Mouse (Mus musculus): ENCODE results near the gene Tmem150c. TPM values are rescaled to one million over a fixed set of nuclear protein-coding genes. Genes with fewer than 3 reads are reported as not detected.

Gene Tmem150c
- 0.04 and 0.28 TPM in 2 replicates for polyA plus RNA-seq (2012; rRNA removed; ENCODE audit: low replicate concordance)

DNA sequence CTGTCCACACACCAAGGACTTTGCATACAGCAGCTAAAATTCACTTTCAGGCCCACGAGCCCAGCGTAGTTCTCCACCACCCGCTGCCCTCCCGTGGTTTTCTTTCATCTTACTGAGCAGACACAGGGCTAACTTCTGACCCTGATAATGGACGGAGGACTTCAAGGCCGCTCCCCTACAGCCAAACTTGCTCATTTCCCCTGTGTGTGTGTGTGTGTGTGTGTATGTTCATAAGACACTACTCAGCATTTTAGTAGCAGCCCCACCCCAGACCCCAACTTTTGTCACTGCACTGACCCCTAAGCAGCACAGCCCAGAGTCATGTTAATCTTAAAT is at the start of gene Tmem150c:
Tmem150c (minus strand) TSS at position 171 of the 336 bp plus-strand sequence.

DNA sequence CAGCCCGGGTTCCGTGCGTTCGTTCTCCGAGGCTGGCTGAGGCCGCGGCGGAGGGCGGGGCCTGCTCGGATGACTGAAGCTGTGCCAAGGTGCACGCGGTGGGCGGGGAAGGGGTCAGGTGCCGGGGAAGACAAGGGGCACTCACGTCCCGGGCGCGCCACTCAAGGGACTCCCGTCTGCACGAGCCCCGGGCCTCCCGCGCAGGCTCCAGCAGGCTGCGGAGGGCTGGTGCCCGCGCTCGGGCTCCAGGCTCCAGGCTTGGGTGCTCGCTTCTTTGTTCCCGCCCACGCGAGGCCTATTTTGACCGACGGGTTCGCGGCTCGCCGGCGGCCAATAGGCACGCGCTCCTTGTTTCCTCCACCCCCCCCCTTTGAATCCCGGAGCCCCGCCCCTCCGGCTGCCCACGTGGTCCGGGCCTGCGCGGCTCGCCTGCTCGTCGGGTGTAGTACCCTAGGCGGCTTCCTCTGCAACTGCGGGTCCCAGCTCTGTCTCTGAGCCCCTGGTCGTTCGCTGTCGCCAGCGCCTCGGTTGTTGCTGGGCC is 119.9 kb downstream of the Tmem150c start, which contains the start of the genes Hnrnpdl and Enoph1:
Hnrnpdl (minus strand) TSS at position 63 of the 541 bp plus-strand sequence.
Enoph1 (plus strand) TSS at position 384 of the 541 bp plus-strand sequence.

Other genes with a start within 250 kb of the Tmem150c start
- 7.6 and 24.9 TPM in 2 replicates for gene Hnrnpd, start 180.9 kb downstream of the Tmem150c start, polyA plus RNA-seq (2012; rRNA removed; ENCODE audit: low replicate concordance)
- 0.80 and 2.6 TPM in 2 replicates for gene 4930524J08Rik, start 180.7 kb downstream of the Tmem150c start, polyA plus RNA-seq (2012; rRNA removed; ENCODE audit: low replicate concordance)
- gene Hnrnpdl, start 120.1 kb downstream of the Tmem150c start, polyA plus RNA-seq (2012; rRNA removed; ENCODE audit: low replicate concordance) = 41.5 and 93.7 TPM in 2 replicates
- gene Enoph1, start 119.8 kb downstream of the Tmem150c start, polyA plus RNA-seq (2012; rRNA removed; ENCODE audit: low replicate concordance) = 22.3 and 33.9 TPM in 2 replicates